Mouse (Mus musculus): Measurements from ENCODE around the gene Ddx25. TPM values are rescaled to one million over a fixed set of nuclear protein-coding genes. Genes with fewer than 3 reads are reported as not detected.

Ddx25 gene
- total RNA-seq, 2 experiments from 2014 or later: not detected

DNA sequence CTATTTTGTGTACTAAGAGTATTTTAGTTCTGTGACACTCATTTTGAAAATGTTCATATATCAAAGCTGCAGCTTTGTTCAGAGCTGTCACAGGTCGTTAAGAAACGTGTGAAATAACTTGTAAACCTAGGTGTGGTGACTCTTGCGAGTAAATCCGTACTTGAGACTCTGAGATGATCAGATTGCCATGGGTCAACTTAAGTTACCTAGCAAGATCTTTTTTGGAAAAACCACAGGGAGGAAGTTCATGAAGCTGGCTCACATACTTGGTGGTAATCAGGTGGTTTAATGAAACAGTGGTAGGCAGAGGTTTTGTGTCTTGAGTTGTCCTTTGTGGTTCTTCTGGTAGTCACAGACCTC, 64.6 kb downstream of the Ddx25 start:
- DNase-seq: no peak

DNA sequence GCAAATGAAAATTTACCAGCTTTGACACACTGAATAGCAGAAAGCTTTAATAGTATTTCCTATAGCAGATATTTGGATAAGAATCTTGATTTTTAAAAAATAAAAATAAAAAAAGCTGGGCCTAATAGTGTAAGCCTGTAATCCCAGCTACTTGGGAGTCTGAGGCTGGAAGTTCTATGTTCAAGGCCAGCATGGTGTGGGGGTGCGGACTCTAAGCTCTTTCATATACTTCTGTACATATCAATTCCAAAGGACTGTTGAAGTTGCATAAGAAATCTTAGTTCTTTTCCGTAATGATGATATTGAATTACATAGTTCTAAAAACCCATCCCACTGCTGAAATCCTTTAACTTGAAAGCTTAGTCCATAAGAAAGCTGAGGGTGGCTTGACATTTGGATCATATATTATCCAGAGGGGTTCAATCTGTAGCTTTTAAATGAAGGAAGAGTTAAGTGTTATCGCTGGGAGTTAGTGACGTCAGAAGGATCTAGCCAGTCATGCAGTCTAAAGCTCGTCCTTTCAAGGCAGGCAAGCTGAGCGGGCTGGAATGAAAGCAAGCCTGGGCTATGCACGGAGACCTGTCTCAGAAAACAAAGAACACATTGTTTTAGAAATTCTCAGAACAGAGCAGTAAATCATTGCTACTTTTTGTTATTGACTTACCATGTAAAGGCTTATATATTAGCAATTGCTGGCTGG, 65.1 kb downstream of the Ddx25 start:
- no peak for DNase-seq

DNA sequence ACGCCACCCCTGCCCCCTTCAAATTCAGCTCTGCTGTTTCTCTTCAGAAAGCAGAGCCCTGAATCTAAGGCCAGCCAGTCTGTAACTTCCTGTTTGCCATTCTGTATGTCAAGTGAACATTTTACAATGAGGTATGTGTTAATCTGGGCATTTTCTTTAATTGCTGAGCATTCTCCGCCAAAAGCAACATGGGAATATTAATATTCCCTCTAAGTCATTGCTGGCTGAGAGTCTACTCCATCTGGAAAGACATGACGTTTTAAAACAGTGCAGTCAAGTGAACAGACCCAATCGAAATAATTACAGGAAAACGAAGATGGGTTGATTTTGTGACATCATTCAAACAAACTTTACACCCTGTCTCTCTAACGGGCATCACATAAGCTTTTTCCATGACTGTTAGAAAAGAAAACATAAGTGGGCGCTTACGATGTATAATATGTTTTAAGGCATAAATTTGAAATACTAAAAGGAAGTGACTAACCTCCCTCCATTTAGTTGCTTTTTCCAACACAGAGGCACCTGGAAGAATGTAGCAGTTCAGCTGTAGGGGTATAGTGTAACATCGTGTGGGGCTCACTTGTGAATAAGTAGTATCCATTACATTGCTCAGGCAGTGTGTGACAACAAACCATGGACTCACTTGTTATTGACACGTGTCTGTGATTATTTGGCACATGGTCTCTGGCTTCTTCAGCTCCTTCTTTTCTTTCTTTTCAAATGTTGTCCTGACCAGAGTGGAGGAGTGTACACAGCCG, 67.0 kb downstream of the Ddx25 start:
- no peak for DNase-seq

DNA sequence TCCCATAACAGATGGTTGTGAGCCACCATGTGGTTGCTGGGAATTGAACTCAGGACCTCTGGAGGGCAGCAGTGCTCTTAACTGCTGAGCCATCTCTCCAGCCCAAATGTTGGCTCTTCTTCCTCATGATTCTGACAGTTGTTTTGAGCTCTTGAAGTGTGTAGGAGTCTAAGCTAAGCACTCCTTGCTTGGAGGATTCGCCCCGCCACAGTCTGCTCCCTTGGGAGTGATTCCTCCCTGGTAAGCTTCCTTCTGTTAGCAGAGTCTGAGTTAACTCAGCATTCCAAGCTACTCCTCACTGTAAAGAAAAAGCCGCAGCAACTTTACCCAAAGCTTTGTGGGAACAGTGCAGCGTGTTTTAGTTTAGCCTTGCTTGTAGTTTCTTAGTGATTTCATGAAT, 69.8 kb downstream of the Ddx25 start:
- DNase-seq: no peak

Other genes with a start within 250 kb of the Ddx25 start
- gene Cdon, start 137.4 kb downstream of the Ddx25 start, total RNA-seq (2021): 1 to 10 TPM; 9.0 to 9.2 TPM
- not detected for gene Gm1113, start 40.3 kb downstream of the Ddx25 start, total RNA-seq (2021)
- 1 to 10 TPM; 6.1 to 6.8 TPM for gene Pus3, start 67 bp upstream of the Ddx25 start, total RNA-seq (2021)
- gene Pate2, start 11.8 kb upstream of the Ddx25 start, total RNA-seq (2021): not detected
- 1 to 10 TPM; 1.6 to 2.2 TPM for gene Hyls1, start 11.9 kb upstream of the Ddx25 start, total RNA-seq (2021)
- gene Pate4, start 53.4 kb upstream of the Ddx25 start, total RNA-seq (2021): not detected
- not detected for gene Pate3, start 89.7 kb upstream of the Ddx25 start, total RNA-seq (2021)
- not detected for gene Pate1, start 128.9 kb upstream of the Ddx25 start, total RNA-seq (2021)
- gene Gm17677, start 182.5 kb upstream of the Ddx25 start, total RNA-seq (2021): not detected
- gene Gm17727, start 219.6 kb upstream of the Ddx25 start, total RNA-seq (2021): not detected
- not detected for gene Gm27235, start 231.6 kb upstream of the Ddx25 start, total RNA-seq (2021)
- not detected for gene D730048I06Rik, start 231.6 kb upstream of the Ddx25 start, total RNA-seq (2021)

Measured in heart, adult 18-20 months (tissue).